Mouse (Mus musculus) spleen, postnatal 10 days (tissue): Measurements from ENCODE around the gene Nmt1.
A peak's percentile ranks its signal among the peaks of the same experiment; 100 is the strongest.

Experiments used
- DNase-seq, 2 experiments: peaks; one replicate each; pipeline ENCODE4 v3.0.0; 2021 to 2022; ENCODE audit warnings: low spot score in 2 of 2

Nmt1 gene

DNA sequence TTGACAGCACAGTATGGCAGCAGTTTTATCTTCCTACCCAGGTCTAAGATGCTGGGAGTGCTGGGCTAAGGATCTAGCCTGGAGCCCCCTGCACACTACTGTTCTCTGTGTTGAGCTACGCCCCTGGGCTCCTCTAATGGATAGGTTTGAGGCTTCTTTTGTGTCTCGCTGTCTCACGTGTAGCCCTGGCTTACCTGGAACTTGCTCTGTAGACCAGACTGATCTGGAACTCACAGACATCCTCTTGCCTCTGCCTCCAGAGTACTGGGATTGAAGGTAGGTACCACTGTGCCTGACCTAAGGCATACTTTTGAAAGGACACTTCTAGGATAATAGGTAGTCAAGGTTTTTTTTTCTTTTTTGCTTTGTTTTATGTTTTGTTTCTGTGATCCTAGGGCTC is 16.0 kb downstream of the Nmt1 start:
- DNase-seq = no peak

GRCm38 (mm10) chr11:103046286-103046685 is 18.3 kb downstream of the Nmt1 start:
- no peak for DNase-seq

GRCm38 (mm10) chr11:103049611-103050010 is 21.6 kb downstream of the Nmt1 start:
- no peak for DNase-seq

DNA sequence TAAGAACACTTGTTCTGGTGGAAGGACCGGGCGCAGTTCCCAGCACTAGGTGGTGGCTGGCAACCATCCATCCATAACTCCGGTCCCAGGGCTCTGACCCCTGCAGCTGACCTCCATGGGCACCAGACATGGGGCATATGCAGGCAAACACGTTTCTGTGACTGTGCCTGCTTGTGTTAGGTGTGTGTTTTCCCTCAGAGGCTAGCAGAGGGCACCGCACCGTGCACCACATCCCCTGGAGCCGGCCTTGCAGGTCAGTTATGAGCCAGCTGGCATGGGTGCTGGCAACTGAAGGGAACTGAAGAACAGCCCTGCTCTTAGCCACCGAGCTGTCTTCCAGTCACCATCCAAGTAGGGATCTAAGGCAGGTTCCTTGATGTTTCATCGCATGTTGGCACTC is 22.2 kb downstream of the Nmt1 start:
- no peak for DNase-seq

DNA sequence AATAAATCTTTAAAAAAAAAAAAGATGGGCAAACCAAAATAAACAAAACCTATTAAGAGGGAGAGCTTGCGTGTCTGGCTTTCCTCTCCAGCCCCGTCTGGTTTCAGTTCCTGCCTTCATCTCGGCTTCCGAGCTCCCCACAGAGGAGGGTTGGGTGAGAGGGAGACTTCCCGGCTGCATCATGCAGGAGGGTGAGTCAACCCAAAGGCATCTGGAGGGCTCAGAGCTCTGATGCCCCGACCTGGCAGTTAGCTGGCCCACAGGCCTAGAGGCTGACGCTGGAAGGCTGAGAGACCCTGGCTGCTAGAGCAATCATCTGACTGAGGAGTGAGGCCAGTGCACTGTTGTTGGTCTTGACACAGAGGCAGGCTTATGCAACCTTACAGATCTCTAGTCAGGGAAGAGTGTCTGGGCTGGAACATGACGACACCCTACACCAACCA is 23.3 kb downstream of the Nmt1 start:
- no peak for DNase-seq

DNA sequence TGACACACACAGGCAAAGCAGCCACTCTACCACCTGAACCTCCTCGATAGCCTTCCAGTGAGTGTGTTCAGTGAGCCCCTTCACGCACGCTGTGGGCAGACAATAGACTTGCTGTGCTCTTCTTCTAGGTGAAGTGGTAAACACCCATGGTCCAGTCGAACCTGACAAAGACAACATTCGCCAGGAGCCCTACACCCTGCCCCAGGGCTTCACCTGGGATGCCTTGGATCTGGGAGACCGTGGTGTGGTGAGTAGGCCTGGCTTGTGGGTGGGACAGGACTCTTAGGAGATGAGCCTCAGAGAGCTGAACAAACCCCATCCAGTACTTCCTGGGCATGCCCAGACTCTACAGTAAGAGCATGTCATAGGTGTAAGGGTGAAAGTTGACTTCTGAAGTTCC is 24.1 kb downstream of the Nmt1 start:
- DNase-seq = no peak

- no peak for DNase-seq
Observed at GRCm38 (mm10) chr11:103053191-103054076, 25.4 kb downstream of the Nmt1 start.

- DNase-seq = peak; percentile 62 to 82
Observed at GRCm38 (mm10) chr11:103054798-103055197, 26.8 kb downstream of the Nmt1 start.

DNA sequence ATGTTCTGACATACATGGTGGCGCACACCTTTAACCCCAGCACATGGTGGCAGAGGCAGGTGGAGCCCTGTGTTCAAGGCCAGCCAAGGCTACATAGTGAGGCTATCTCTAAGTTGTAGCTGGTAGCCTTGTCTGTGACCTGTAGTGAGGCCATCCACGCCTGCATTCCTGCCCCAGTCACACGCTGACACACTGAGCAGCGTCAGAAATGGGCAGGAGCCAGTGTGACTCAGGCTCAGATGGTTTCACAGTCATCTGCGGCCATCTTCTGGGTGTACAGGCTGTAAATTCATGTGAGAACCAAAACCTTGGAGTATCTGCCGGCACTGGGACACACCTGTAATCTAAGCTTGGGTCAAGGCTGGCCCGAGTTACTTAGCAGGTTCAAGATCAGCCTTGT is 28.6 kb downstream of the Nmt1 start:
- DNase-seq = no peak

DNA sequence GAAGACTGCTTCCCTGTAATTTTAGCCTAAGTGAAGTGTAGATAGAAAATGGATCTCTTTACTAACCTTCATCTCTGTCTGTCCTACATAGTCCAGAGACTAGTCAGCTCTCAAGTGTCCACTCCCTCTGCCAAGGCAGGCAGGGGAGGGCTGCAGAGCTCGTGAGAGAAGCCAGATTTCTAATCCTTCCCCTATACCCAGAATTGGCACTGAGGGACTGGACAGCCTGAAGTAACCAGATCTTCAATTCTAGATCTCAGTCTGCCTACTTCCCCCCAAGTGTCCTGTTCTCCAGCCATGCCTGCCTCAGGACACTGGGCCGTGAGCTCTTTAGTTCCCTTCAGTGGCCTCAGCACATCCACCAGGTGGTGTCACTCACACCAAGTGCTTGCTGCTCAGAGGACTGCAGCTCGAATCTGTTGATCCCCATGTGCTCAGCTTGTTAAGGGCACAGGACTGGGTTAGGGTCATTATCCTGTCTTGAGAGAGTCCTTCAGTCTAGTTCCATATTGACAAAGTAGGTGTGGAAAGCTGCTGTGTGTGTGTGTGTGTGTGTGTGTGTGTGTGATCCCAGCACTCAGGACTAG is 30.6 kb downstream of the Nmt1 start:
- no peak for DNase-seq

GRCm38 (mm10) chr11:103066191-103067050 is 38.4 kb downstream of the Nmt1 start:
- no peak for DNase-seq

DNA sequence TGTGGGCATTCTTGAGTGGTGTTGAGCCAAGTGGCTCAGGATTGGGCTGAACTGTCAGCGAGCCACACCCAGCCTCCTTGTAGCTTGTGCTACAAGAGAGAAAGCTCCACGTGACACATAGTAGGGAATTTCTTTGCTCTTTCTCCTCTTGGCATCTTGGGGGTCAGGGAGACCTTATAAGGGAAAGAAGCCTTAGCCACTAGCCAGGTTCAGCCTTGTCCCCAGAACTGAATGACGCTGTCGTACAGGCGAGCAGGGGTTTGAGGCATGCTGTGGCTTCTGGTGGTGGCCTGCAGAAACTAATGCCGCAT is 39.0 kb downstream of the Nmt1 start:
- DNase-seq = no peak

- DNase-seq = no peak
Observed at GRCm38 (mm10) chr11:103067457-103068001, 39.5 kb downstream of the Nmt1 start.

- no peak for DNase-seq
Observed at GRCm38 (mm10) chr11:103068272-103068671, 40.3 kb downstream of the Nmt1 start.

- no peak for DNase-seq
Observed at GRCm38 (mm10) chr11:103068884-103069283, 40.9 kb downstream of the Nmt1 start.

- DNase-seq = no peak
Observed at GRCm38 (mm10) chr11:103069731-103070130, 41.7 kb downstream of the Nmt1 start.

- no peak for DNase-seq
Observed at GRCm38 (mm10) chr11:103070322-103070880, 42.4 kb downstream of the Nmt1 start.

DNA sequence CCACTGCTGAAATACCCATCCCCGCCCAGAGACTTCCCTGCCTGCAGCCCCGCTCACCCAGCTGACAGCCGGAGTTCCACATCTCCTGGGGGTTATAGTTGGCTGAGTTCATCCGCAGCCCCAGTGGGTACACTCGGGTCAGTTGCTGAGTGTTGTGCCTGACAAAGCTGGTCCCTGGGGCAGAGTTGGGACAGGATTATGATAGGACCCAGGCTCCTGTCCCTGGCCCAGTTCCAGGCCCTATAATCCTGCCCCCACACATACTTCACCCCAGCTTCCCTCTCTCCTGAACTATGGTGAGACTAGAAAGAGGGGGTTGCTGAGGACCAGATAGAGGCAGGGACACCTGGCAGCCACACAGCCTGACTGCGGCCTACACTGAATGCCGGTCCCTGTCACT is 45.7 kb downstream of the Nmt1 start:
- no peak for DNase-seq

- no peak for DNase-seq
Observed at GRCm38 (mm10) chr11:103074121-103074650, 46.2 kb downstream of the Nmt1 start.

GRCm38 (mm10) chr11:103074796-103075323 is 46.9 kb downstream of the Nmt1 start:
- no peak for DNase-seq

- DNase-seq = peak in 1 of 2 experiments; percentile 66
Observed at GRCm38 (mm10) chr11:103076010-103076409, 48.0 kb downstream of the Nmt1 start.
